In the genomic region with DNA sequence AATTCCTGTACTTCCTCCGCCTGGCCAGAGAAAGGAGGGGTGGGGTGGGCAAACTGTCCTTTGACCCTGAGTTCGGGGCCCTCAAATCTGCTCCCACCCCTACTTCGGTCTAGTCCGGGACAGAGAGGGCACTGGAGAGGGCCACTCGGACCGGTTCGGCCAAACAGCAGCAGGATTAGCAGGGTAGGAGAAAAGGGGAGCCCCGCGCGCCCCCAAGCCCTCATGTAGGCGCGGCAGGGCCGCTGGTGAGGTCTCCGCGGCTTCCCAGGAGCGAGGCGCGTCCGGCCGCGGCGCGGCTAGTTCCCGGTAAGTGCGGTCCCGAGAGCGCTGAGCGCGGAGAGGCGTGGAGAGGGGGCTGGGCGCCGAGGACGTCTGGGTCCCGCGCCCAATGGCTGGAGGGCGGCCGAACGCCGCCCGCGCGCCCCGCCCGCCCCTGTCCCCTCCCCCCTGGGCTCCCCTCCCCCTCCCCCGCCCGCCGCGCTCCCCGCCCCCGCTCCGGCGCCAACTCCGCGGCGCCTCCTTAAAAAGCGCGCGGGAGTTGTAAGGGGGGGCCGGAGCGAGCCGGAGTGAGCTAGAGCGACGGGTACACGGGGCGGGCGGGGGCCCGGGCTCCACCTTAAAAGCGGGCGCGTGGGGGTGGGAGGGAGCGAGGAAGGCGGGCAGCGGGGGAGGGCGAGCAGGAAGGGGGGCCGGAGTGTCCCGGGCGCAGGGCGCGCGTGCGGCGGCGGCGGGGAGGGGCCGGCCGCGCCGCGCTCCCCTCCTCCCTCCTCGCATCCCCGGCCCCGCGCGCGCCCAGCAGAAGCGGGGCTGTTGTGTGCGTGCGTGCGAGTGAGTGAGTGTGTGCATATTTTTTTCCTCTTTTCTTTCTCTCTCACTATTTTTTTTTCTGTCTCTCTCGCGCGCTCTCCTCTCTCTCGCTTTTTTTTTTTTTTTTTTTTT, we compare ENCODE assay signal across 8 mouse cellular contexts. TPM values are rescaled to one million over a fixed set of nuclear protein-coding genes. Genes with fewer than 3 reads are reported as not detected.
A peak's percentile ranks its signal among the peaks of the same experiment; 100 is the strongest.
DNase-seq lines count a peak whose midpoint lies in the region; ATAC-seq and TF ChIP-seq lines count a peak whose summit lies in the region.

No protein-coding gene starts in this region.

- no peaks in the 10 kb centered on the region for H3K9me3 ChIP-seq in MEL (replicated peaks; ENCODE audit: insufficient read depth, low read length)
- H3K9me3 ChIP-seq in forebrain, embryonic 15.5 days, result no peaks in the 10 kb centered on the region
- no peaks in the 10 kb centered on the region for H3K9me3 ChIP-seq in lung, embryonic 16.5 days (ENCODE audit: control insufficient read depth, low read length)

- peak overlapping the region; percentile 89 for H3K4me2 ChIP-seq in forebrain, embryonic 15.5 days (replicated peaks)
- peak overlapping the region; percentile 92 for H3K4me2 ChIP-seq in lung, embryonic 16.5 days (ENCODE audit: low read depth, low read length)

- no peaks in the 10 kb centered on the region for H3K27me3 ChIP-seq in MEL (ENCODE audit: control insufficient read depth in 1 of 2, insufficient read depth in 2 of 2, low read length in 2 of 2)
- H3K27me3 ChIP-seq in forebrain, embryonic 15.5 days, result peaks cover 14% of the 10 kb centered on the region
- H3K27me3 ChIP-seq in lung, embryonic 16.5 days (ENCODE audit: control insufficient read depth, insufficient read depth, low read depth, low read length), result no peaks in the 10 kb centered on the region

- H3K36me3 ChIP-seq in MEL (ENCODE audit: control insufficient read depth in 1 of 2, insufficient read depth in 2 of 2, low read length in 2 of 2), result peaks cover 3 to 12% of the 10 kb centered on the region in 2 experiments; a peak in 2 of 4 replicates
- peaks cover 35% of the 10 kb centered on the region for H3K36me3 ChIP-seq in forebrain, embryonic 15.5 days
- peaks cover 14% of the 10 kb centered on the region for H3K36me3 ChIP-seq in lung, embryonic 16.5 days (ENCODE audit: control insufficient read depth, insufficient read depth, low read length)

- H3K27ac ChIP-seq in MEL (ENCODE audit: control insufficient read depth, low read depth, low read length), result peak overlapping the region; percentile 91
- peak overlapping the region; percentile 94 for H3K27ac ChIP-seq in forebrain, embryonic 15.5 days (replicated peaks)
- H3K27ac ChIP-seq in lung, embryonic 16.5 days (ENCODE audit: low read length), result peak overlapping the region; percentile 97

- DNase-seq in MEL (ENCODE audit: low read depth, low spot score), result peak; percentile 93
- DNase-seq in cerebellum, adult 11-12 months, result peak; percentile 82
- DNase-seq in heart, postnatal 25 days (ENCODE audit: low spot score), result peak; percentile 81
- DNase-seq in layer of hippocampus, adult 8-10 months (ENCODE audit: low spot score in 2 of 2), result peak; percentile 66 to 73
- peak; percentile 86 for DNase-seq in ovary, adult 18-20 months (ENCODE audit: low spot score)
- DNase-seq in thymus, adult 18-20 months, result peak; percentile 67 to 69

- TF ChIP-seq CTCF in MEL (IDR thresholded peaks at IDR 0.05 in 2 of 3, conservative IDR thresholded peaks at IDR 0.05 in 1 of 3; ENCODE audit: control insufficient read depth in 1 of 3, insufficient read depth in 1 of 3, low read depth in 2 of 3, low read length in 3 of 3, poor library complexity in 1 of 3, severe bottlenecking in 1 of 3), result 0 out of 6 replicates have a peak, but pooled peaks of 1 of the 3 experiments have one; percentile 3

- H3K79me2 ChIP-seq in MEL (ENCODE audit: control insufficient read depth, insufficient read depth, low read length, poor library complexity), result peaks cover 20% of the 10 kb centered on the region

- peak overlapping the region; percentile 83 to 98 for H3K4me3 ChIP-seq in MEL (ENCODE audit: control insufficient read depth in 1 of 2, insufficient read depth in 1 of 2, low read depth in 2 of 2, low read length in 2 of 2)
- H3K4me3 ChIP-seq in forebrain, embryonic 15.5 days, result peak overlapping the region; percentile 72
- H3K4me3 ChIP-seq in lung, embryonic 16.5 days (ENCODE audit: low read length), result peak overlapping the region; percentile 80

- WGBS in forebrain, embryonic 15.5 days, result under 1% methylated on average over 59 of the region's 103 CpGs
- WGBS in lung, embryonic 16.5 days, result under 1% methylated on average over 46 of the region's 103 CpGs

- no peak for TF ChIP-seq RAD21 in MEL (IDR thresholded peaks at IDR 0.05; ENCODE audit: low read depth, low read length)

- H3K4me1 ChIP-seq in MEL (ENCODE audit: control insufficient read depth in 1 of 2, insufficient read depth in 2 of 2, low read length in 2 of 2), result peaks cover 4 to 20% of the 10 kb centered on the region in 2 experiments
- peaks cover 25% of the 10 kb centered on the region for H3K4me1 ChIP-seq in forebrain, embryonic 15.5 days
- peaks cover 26% of the 10 kb centered on the region for H3K4me1 ChIP-seq in lung, embryonic 16.5 days (replicated peaks; ENCODE audit: control insufficient read depth, insufficient read depth, low read length)

- ATAC-seq in forebrain, embryonic 15.5 days (replicated peaks), result peak; percentile 75
- peak; percentile 89 for ATAC-seq in lung, embryonic 16.5 days (ENCODE audit: low read depth)

- TF ChIP-seq POLR2A in MEL (IDR thresholded peaks at IDR 0.05; ENCODE audit: control insufficient read depth in 1 of 2, insufficient read depth in 1 of 2, low read depth in 1 of 2, low read length in 2 of 2, poor library complexity in 1 of 2), result peak; percentile 74 to 89

- H3K9ac ChIP-seq in MEL (ENCODE audit: control insufficient read depth, low read depth, low read length, poor library complexity, severe bottlenecking), result peak overlapping the region; percentile 97
- H3K9ac ChIP-seq in forebrain, embryonic 15.5 days (replicated peaks), result peak overlapping the region; percentile 78
- peak overlapping the region; percentile 88 for H3K9ac ChIP-seq in lung, embryonic 16.5 days (ENCODE audit: low read length)

- TF ChIP-seq EP300 in MEL (IDR thresholded peaks at IDR 0.05; ENCODE audit: low read depth in 1 of 2, low read length in 2 of 2), result peak in 1 of 2 experiments; percentile 18; a peak in 2 of 4 replicates

- intact Hi-C loops in heart, postnatal 25 days (cut with DNase I), result no loop called here

TF ChIP-seq in MEL, 35 proteins besides CTCF, POLR2A, EP300 and RAD21 (continues in another document):
- TF ChIP-seq RCOR1 (IDR thresholded peaks at IDR 0.05; ENCODE audit: low read depth, low read length) (no peak), CHD1 (IDR thresholded peaks at IDR 0.05; ENCODE audit: low read depth, low read length) (no peak), MEF2A (IDR thresholded peaks at IDR 0.05; ENCODE audit: extremely low read depth, insufficient replicate concordance, low read depth, low read length, poor library complexity, severe bottlenecking) (no peak), UBTF (IDR thresholded peaks at IDR 0.05; ENCODE audit: borderline replicate concordance, insufficient read depth, low read depth, low read length) (no peak), BHLHE40 (IDR thresholded peaks at IDR 0.05; ENCODE audit: borderline replicate concordance, low read depth, low read length) (no peak), HCFC1 (IDR thresholded peaks at IDR 0.05; ENCODE audit: low read depth, low read length) (peak; percentile 49; the same call in 1 of the 2 replicates), USF1 (IDR thresholded peaks at IDR 0.05; ENCODE audit: low read depth, low read length) (no peak)

RNA-seq across cellular contexts. Expression of a gene that starts 0.6 kb away (rescaled TPM):
- total RNA-seq in MEL (2012; rRNA removed), result 96.7 and 111 TPM in 2 replicates
- polyA plus RNA-seq in MEL (2012; ENCODE audit: insufficient read depth in 1 of 2, insufficient read length in 2 of 2, low read depth in 1 of 2, low replicate concordance in 2 of 2, missing spikeins in 1 of 2), result 100 to 1,000 TPM in 1 of 2 experiments, not detected in 1; 121 TPM
- polyA plus RNA-seq in forebrain, embryonic 15.5 days (2015; fragmentation: Nextera tagmentation; extraction: Ambion mirVana), result 8.5 and 9.5 TPM in 2 replicates
- 10 to 100 TPM; 27.4 to 30.9 TPM for total RNA-seq in heart, postnatal 25 days (2021)
- total RNA-seq in layer of hippocampus, adult 8-10 months (2022), result 10 to 100 TPM; 37.6 to 42.8 (median 40.0) TPM
- polyA plus RNA-seq in lung, embryonic 16.5 days (2015; fragmentation: Nextera tagmentation; extraction: Ambion mirVana), result 8.4 and 11.0 TPM in 2 replicates

RNA-seq across cellular contexts. Expression of a gene that starts 4.5 kb away (rescaled TPM):
- total RNA-seq in MEL (2012; rRNA removed), result 0.39 and 0.69 TPM in 2 replicates
- polyA plus RNA-seq in MEL (2012; ENCODE audit: insufficient read depth in 1 of 2, insufficient read length in 2 of 2, low read depth in 1 of 2, low replicate concordance in 2 of 2, missing spikeins in 1 of 2), result under 1 TPM in 1 of 2 experiments, not detected in 1; 0.53 TPM
- 1.4 TPM in 2 replicates for polyA plus RNA-seq in forebrain, embryonic 15.5 days (2015; fragmentation: Nextera tagmentation; extraction: Ambion mirVana)
- total RNA-seq in heart, postnatal 25 days (2021), result under 1 TPM in 1 of 2 experiments, not detected in 1; 0.26 TPM
- total RNA-seq in layer of hippocampus, adult 8-10 months (2022), result under 1 TPM in 1 of 4 experiments, not detected in 3; 0.39 TPM
- polyA plus RNA-seq in lung, embryonic 16.5 days (2015; fragmentation: Nextera tagmentation; extraction: Ambion mirVana), result 0.55 and 1.1 TPM in 2 replicates

RNA-seq across cellular contexts. Expression of a gene that starts 15.1 kb away (rescaled TPM):
- not detected in 2 replicates for total RNA-seq in MEL (2012; rRNA removed)
- polyA plus RNA-seq in MEL (2012; ENCODE audit: insufficient read depth in 1 of 2, insufficient read length in 2 of 2, low read depth in 1 of 2, low replicate concordance in 2 of 2, missing spikeins in 1 of 2), result not detected
- polyA plus RNA-seq in forebrain, embryonic 15.5 days (2015; fragmentation: Nextera tagmentation; extraction: Ambion mirVana), result not detected in 2 replicates
- total RNA-seq in heart, postnatal 25 days (2021), result 1 to 10 TPM; 2.8 to 3.1 TPM
- 1 to 10 TPM; 1.0 to 2.3 (median 1.5) TPM for total RNA-seq in layer of hippocampus, adult 8-10 months (2022)
- polyA plus RNA-seq in lung, embryonic 16.5 days (2015; fragmentation: Nextera tagmentation; extraction: Ambion mirVana), result 3.5 and 4.4 TPM in 2 replicates

RNA-seq across cellular contexts. Expression of a gene that starts 24.0 kb away (rescaled TPM):
- 23.8 and 24.7 TPM in 2 replicates for total RNA-seq in MEL (2012; rRNA removed)
- 10 to 100 TPM in 1 of 2 experiments, not detected in 1; 74.9 TPM for polyA plus RNA-seq in MEL (2012; ENCODE audit: insufficient read depth in 1 of 2, insufficient read length in 2 of 2, low read depth in 1 of 2, low replicate concordance in 2 of 2, missing spikeins in 1 of 2)
- polyA plus RNA-seq in forebrain, embryonic 15.5 days (2015; fragmentation: Nextera tagmentation; extraction: Ambion mirVana), result 169 and 178 TPM in 2 replicates
- total RNA-seq in heart, postnatal 25 days (2021), result 100 to 1,000 TPM; 353 to 360 TPM
- total RNA-seq in layer of hippocampus, adult 8-10 months (2022), result 100 to 1,000 TPM; 246 to 260 (median 252) TPM
- 103 and 133 TPM in 2 replicates for polyA plus RNA-seq in lung, embryonic 16.5 days (2015; fragmentation: Nextera tagmentation; extraction: Ambion mirVana)

RNA-seq across cellular contexts. Expression of a gene that starts 24.4 kb away (rescaled TPM):
- 0.65 and 0.92 TPM in 2 replicates for total RNA-seq in MEL (2012; rRNA removed)
- polyA plus RNA-seq in MEL (2012; ENCODE audit: insufficient read depth in 1 of 2, insufficient read length in 2 of 2, low read depth in 1 of 2, low replicate concordance in 2 of 2, missing spikeins in 1 of 2), result 1 to 10 TPM in 1 of 2 experiments, not detected in 1; 3.6 TPM
- polyA plus RNA-seq in forebrain, embryonic 15.5 days (2015; fragmentation: Nextera tagmentation; extraction: Ambion mirVana), result 0.94 and 2.6 TPM in 2 replicates
- under 1 TPM; 0.28 to 0.36 TPM for total RNA-seq in heart, postnatal 25 days (2021)
- total RNA-seq in layer of hippocampus, adult 8-10 months (2022), result 1 to 10 TPM; 3.3 to 5.0 (median 4.2) TPM
- 6.5 and 7.4 TPM in 2 replicates for polyA plus RNA-seq in lung, embryonic 16.5 days (2015; fragmentation: Nextera tagmentation; extraction: Ambion mirVana)

Comparison
In these comparisons a context has a peak if more than half of its experiments do, and no peak if none do; other contexts are left out.
1. Peak in every context shown above with its lines: DNase-seq, ATAC-seq, H3K4me3 ChIP-seq and H3K27ac ChIP-seq.